Mouse (Mus musculus): ENCODE measurements around the gene Msgn1.

DNA sequence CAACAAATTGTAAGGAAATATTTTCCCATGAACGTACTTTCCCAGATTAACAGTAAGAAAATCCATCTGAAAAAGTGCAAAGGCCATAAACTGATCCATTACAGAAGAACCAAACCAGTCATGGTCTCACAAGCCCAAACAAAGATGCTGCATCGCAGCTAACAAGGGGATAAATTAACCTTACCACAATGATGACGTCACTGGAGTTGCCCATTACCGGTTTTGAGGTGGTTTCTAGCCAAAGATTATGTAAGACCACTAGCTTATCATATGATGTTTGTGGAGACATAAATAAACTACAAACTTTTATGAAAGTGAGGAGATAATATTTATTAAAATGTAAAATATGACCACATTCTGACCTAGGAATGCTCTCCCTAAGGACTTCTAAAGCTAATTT is 2.5 kb downstream of the Msgn1 start:
- TF ChIP-seq CTCF (IDR thresholded peaks at IDR 0.05; ENCODE audit: low read depth) (no peak), EP300 (IDR thresholded peaks at IDR 0.05; ENCODE audit: low read depth) (no peak)
